Mouse (Mus musculus) adrenal gland, postnatal 4 days (tissue): Measurements from ENCODE around the gene Mief1. TPM values are rescaled to one million over a fixed set of nuclear protein-coding genes. Genes with fewer than 3 reads are reported as not detected.

Experiments used
- DNase-seq, 2 experiments: peaks; one replicate each; pipeline ENCODE4 v3.0.0; 2021 to 2022; ENCODE audit warnings: low spot score in 2 of 2, mixed read lengths in 2 of 2
- total RNA-seq, 2 experiments: library from RNA; stranded (reverse); gene quantifications; 2 replicates each; pipeline ENCODE4 v1.2.3; 2021

Gene Mief1
- total RNA-seq, 2 experiments from 2014 or later, result 41.9 to 46.6 TPM

DNA sequence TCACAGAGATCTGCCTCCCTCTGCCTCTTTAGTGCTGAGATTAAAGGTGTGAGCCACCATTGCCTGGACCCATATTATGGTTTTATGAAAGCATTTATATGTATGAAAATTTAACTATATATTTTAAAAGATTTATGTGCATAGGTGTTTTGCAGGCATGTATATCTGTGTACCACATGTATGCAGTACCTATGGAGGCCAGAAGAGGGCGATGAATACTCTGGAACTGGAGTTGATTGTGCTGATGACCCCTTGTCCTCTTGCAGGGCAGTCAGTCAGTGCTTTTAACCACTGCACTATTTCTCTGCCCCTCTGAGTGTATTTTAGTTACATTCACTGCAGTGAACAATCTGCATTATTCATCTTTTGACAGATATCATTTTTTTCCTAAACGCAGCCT, 8.0 kb upstream of the Mief1 start:
- no peak for DNase-seq

DNA sequence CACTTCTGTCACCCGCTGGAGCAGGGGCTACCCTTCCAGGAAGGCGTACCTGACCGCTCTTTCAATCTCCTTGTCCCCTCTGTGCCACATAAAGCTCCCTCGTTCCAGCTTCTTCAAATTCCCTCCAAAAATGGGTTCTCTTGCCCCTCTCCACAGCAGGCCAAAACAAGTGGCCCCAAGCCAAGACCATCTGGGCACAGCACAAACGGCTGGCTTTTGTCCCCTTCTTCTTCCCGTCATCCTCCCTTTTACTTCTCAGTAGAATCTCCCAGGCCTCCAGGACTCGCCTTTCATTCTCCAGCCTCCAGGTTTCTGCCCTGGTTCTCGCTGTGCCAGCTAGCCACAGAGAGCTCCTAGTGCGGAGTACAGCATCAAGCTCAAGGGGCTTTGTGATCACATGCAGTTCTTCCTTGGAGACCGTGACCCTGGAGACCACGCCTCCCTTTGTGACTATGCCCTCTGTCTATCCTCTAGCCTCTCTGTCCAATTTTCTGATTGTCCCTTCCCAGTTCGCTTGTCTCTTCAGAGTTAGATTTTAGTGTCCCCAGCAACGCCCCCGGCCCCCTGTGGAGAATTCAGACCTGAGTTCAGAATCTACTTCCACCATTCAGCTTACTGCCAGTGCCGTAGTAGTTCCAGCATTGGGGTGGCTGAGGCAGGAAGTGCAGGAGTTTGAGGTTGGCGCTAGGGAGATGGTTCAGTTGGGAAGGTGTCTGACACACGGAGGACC, 5.6 kb upstream of the Mief1 start:
- DNase-seq, result no peak

DNA sequence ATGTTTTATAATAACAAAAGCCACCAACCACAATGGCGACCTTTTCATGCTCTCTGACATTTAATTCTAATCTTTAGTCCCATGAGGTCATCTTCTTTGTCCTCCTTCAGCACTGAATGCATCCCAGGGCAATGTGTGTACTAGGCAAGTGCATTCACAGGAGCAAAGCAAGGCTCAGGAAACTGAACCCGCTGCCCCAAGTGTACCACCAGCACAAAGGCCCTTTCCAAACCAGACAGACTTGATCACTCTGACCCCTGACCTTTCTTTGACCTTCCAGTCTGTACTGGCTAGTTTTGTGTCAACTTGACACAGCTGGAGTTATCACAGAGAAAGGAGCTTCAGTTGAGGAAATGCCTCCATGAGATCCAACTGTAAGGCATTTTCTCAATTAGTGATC, 1.5 kb upstream of the Mief1 start:
- no peak for DNase-seq

DNA sequence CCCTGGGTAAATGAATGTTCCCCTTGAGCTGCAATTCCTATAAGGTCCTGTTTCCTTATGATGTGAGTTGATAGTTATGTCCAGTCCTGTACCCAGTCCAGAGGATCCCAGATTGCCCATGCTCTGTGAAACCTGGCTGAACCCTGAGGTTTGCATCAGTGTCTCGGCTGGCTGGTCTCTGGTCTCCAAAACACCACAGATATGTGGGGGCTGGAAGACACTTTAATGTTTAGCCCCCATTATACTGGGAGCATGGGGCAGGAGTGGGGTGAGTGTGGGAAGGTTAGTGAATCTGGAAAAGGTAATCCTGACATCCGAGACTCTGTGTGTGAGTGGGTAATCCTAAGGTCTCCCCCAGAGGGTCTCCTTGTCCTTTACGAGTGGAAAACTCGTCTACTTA, 765 bp upstream of the Mief1 start:
- DNase-seq, result no peak

- DNase-seq, result no peak
Measured at GRCm38 (mm10) chr15:80235535-80235934, 1.7 kb downstream of the Mief1 start, which contains the start of gene AC140267.1. AC140267.1 (plus strand) TSS chr15:80235835.

GRCm38 (mm10) chr15:80248135-80248534, 14.3 kb downstream of the Mief1 start:
- no peak for DNase-seq

DNA sequence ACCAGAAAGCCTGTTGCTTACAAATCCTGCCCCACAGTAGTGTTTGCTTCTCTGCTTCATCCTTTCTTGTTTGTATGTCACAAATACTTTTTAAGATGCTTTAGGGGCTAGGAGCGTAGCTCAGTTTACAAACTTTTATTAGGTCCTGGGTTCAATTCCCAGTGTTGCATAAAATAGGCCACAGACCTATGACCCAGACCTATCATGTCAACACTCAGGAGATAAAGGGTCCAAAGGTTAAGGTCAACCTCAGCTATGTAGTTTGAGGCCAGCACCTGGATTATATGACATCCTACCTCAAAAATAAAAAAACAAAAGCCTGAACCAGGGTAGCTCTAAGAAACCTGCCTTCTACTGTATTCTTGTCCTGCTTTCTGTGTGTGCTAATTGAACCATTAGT, 14.8 kb downstream of the Mief1 start:
- no peak for DNase-seq

DNA sequence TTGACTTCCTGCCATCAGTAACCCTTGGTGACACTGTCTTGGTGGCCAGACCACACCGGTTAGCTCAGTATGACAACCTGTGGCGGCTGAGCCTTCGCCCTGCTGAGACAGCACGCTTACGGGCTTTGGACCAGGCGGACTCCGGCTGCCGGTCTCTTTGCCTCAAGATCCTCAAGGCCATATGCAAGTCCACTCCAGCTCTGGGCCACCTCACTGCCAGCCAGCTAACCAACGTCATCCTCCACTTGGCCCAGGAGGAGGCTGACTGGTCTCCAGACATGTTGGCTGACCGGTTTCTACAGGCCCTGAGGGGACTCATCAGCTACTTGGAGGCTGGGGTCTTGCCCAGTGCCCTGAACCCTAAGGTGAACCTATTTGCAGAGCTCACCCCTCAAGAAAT, 15.9 kb downstream of the Mief1 start:
- no peak for DNase-seq

GRCm38 (mm10) chr15:80250586-80250985, 16.8 kb downstream of the Mief1 start:
- DNase-seq, result no peak

GRCm38 (mm10) chr15:80253530-80253929, 19.7 kb downstream of the Mief1 start:
- DNase-seq, result no peak

DNA sequence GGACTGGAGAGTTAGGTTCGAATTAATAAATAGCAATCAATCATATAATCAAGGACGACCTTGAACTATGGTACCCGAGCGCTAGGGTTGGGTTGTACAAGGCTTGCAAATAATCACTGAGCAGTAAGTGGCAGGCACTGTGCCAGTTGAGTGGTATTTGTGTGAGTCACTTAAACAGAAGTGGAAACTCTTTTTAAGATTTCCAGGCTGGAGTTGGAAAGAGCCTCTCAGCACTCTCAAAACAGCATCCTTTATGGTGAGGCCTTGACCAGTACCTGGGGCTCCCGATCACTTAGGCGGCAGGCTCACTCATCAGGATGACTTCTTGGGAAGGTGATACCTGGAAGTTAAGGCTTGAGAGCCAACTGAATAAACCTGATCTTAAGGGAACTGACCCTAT, 20.4 kb downstream of the Mief1 start:
- no peak for DNase-seq

DNA sequence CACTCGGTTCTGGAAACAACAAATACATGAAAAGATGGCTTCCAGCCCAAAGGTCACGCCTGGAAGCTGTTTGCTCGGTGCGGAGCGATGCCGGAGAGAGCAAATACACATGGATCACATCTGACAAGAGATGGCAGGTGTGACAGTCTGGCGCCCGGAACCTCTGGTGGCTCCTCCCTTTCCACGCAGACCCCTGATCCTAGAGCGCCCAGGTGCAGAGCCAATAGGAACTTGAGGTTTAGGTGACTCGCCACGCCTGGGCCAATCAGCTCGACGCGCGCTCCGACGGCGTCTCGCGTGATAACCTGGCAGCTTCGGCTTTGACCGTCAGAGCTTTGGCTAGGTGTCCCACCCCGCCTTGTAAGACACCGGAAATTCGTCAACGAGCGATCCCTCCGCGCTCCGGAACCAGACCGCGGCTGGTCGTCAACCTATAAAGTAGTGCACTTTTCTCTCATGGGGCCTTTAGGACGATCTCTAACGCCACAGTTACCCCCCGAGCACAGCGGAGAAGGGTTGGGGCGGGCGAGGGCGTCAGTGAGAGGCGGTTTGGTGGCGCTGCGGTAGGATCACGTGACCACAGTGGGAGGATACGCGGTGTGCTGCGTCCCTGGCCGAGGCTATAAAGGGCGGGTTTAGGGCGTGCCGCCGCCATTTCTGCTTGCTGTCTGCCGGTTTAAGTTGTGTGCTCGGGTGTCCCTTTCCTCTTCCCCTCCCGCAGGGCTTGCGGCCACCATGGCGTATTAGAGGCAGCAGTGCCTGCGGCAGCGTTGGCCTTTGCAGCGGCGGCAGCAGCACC, 21.2 kb downstream of the Mief1 start, which contains the start of gene Atf4:
Gene Atf4 (plus strand): TSS at position 338 of the 799 bp plus-strand sequence.
- peak; percentile 86 to 97 for DNase-seq

- peak; percentile 75 to 80 for DNase-seq
Measured at GRCm38 (mm10) chr15:80255646-80256121, 21.9 kb downstream of the Mief1 start.

- DNase-seq, result no peak
Measured at GRCm38 (mm10) chr15:80256242-80256641, 22.4 kb downstream of the Mief1 start.

GRCm38 (mm10) chr15:80256656-80257601, 23.1 kb downstream of the Mief1 start:
- DNase-seq, result no peak

DNA sequence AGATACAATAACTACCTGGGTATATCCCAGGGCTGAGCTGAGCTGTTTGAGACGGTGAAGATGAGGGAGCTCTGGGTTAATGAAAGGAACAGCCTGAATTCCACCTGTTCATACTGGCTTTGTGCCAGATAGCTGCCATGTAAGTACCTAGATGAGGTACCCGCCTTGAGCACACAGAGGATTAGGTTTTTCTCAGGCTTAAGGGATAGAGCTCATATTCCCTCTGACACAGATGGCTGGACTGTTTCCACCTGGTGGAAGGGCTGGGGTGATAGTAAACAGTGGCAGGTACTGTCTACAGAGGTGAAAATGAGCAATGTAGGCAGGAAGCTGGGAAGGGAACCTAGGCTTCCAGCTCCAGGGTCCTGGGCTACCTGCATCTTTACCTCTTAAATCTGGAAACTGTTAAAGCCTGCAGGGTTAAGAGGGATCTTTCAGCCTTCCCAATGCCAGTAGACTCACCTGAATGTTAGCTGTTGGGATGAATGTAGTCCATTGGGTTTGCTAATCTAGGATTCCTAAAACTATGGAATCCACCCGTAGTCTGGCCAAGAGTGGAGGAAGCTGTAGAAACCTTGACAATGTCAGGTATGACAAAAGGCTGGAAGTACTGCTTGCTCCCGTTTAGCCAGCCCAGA, 23.9 kb downstream of the Mief1 start:
- no peak for DNase-seq

- no peak for DNase-seq
Measured at GRCm38 (mm10) chr15:80258240-80259170, 24.7 kb downstream of the Mief1 start.

DNA sequence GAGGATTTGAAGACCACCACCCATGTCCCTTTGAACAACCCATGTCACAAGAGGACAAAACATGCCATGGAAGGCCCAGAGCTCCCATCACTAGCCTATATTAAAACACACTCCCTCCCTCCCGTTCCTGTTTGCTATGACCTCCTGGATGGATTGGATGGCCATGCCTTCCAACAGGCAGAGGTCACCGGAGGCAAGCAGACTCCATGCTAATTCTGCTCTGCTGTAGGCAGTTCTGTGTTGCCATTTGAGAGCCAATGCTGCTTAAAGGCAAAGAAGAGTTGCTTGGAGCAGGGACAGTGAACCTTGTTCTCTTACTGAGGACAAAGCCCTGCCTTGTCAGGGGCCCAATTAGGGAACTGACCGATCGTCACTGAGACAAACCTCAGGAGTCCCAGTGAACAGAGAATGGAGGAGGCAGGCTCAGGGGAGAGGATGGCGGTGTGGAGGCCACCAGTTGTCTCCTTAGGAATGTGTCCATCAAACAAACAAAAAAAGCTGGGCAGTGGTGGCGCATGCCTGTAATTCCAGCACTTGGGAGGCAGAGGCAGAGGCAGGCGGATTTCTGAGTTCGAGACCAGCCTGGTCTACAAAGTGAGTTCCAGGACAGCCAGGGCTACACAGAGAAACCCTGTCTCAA, 25.7 kb downstream of the Mief1 start:
- DNase-seq, result no peak

DNA sequence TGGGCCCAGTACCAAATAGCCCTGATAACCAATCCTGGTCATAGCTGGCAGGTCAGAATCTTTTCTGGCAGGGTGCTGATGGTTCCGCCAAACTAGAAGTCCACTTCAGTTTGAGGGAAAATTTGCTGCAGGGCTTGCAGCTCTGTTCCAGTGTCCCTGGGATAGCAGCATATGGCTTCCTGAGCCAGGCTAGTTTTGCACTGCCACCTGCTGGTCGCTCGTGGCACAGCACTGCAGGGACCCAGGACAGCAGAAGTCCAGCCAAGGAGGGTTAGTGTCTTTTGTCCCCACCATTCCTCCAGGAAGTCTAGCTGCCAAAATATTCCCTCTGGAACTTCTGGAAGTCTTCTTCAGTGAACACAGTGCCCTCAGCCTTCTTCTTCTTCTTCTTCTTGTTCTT, 26.9 kb downstream of the Mief1 start:
- peak; percentile 60 to 78 for DNase-seq
